Mouse (Mus musculus) midbrain, embryonic 11.5 days (tissue): Measurements from ENCODE around the gene Dennd5a. TPM values are rescaled to one million over a fixed set of nuclear protein-coding genes. Genes with fewer than 3 reads are reported as not detected.

Experiments
- ATAC-seq: fragments of 200-750 bp; cut with Nextera tagmentation; 2 replicates; pipeline ENCODE4 v1.8.0; 2017; ENCODE audit warnings: moderate TSS enrichment, moderate library complexity; ENCODE audit not compliant: low FRiP score
- DNase-seq: peaks from one replicate; pipeline ENCODE4 v3.0.0; 2015; ENCODE audit warnings: low spot score; ENCODE audit errors: missing footprints
- H3K27ac ChIP-seq: fragments of 300-500 bp; sonication (generic); 2 replicates; pipeline ENCODE4 v1.5.1; 2014; ENCODE audit warnings: low read depth, low read length
- H3K27me3 ChIP-seq: fragments of 300-500 bp; sonication (generic); 2 replicates; pipeline ENCODE4 v1.6.1; 2014; ENCODE audit warnings: mild to moderate bottlenecking, low read length, moderate library complexity, mixed read lengths; ENCODE audit not compliant: control insufficient read depth, insufficient read depth
- H3K36me3 ChIP-seq: fragments of 300-500 bp; sonication (generic); 2 replicates; pipeline ENCODE4 v1.6.1; 2014; ENCODE audit warnings: mild to moderate bottlenecking, low read length, moderate library complexity, mixed read lengths; ENCODE audit not compliant: control insufficient read depth, insufficient read depth
- H3K4me1 ChIP-seq: fragments of 300-500 bp; sonication (generic); 2 replicates; pipeline ENCODE4 v1.6.1; 2014; ENCODE audit warnings: low read length; ENCODE audit not compliant: control insufficient read depth, insufficient read depth
- H3K4me2 ChIP-seq: fragments of 300-500 bp; sonication (generic); 2 replicates; pipeline ENCODE4 v1.6.1; 2014; ENCODE audit warnings: mild to moderate bottlenecking, moderate library complexity
- H3K4me3 ChIP-seq: fragments of 300-500 bp; sonication (generic); 2 replicates; pipeline ENCODE4 v1.5.1; 2014; ENCODE audit warnings: low read depth, low read length
- H3K9ac ChIP-seq: fragments of 300-500 bp; sonication (generic); 2 replicates; pipeline ENCODE4 v1.6.1; 2014; ENCODE audit warnings: low read length
- H3K9me3 ChIP-seq: fragments of 300-500 bp; sonication (generic); 2 replicates; pipeline ENCODE4 v1.6.1; 2016; ENCODE audit warnings: low read length; ENCODE audit not compliant: control insufficient read depth
- WGBS: fragments of 180-500 bp; shearing (Covaris S2); extraction: QIAGEN DNeasy Blood & Tissue Kit; methylation state at CpG from one replicate; pipeline ENCODE4 v1.1.7; 2014; 5-methylcytosine and 5-hydroxymethylcytosine counted together
- polyA plus RNA-seq: library from polyadenylated mRNA; unstranded; fragments of >200 nt; fragmentation: Nextera tagmentation; extraction: Ambion mirVana; gene quantifications from 2 replicates; pipeline ENCODE4 v1.2.1, GENCODE M21; 2014

The Dennd5a gene
- polyA plus RNA-seq = 52.4 and 53.0 TPM in 2 replicates

DNA sequence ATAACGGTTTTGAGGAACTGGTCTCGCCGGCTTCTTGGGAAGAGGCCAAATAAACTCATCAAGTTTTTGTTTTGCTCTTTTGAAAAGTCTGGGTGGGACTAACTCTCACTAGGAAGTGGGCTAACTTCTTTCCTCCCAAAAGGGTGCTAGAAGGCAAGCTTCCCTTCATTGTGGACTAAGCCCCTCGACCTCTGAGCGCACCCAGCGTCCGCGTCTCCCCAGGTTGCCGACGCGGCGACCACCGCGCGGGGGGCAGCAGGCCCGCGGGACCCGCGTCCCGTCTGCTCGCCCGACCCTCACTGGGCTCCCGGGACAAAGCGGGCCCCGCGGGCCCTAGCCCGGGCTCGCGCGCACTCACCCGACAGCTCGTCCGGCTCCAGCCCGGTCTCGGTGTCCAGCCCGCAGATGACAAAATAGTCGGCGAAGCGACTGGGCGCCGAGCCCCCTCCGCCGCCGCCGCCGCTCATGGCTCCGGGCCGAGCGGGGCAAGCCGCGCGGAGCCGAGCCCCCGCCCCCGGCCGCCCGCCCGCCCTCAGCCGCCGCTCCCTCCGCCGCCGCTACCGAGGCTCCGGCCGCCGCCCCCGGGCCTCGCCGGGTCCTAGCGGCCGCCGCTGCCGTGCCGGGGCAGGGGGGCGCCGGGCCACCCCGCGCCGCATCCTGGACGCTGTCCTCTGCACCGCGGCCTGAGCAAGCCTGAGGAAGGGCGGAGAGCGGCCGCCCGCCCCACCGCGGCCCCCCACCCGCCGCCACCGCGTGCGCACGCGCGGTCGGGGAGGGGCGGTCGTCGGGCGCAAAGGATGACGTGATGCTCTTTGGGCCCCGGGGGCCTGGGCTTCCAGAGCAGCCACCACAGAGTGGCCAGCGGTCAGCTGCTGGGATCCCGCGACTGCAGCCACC is at the start of gene Dennd5a:
Dennd5a (minus strand) TSS at position 755 of the 897 bp plus-strand sequence.
- Histone ChIP-seq H3K36me3 (no peaks in the 10 kb centered on the region), H3K4me2 (peak within 1 kb of the TSS; percentile 82), H3K9ac (peak within 1 kb of the TSS; percentile 96), H3K27me3 (no peaks in the 10 kb centered on the region), H3K9me3 (no peaks in the 10 kb centered on the region; the same call in 1 of the 2 replicates), H3K4me1 (peaks cover 24% of the 10 kb centered on the region), H3K27ac (peak within 1 kb of the TSS; percentile 85), H3K4me3 (peak within 1 kb of the TSS; percentile 92)
- ATAC-seq = peak; percentile 97
- peak; percentile 98 for DNase-seq
- WGBS = under 1% methylated on average over 86 of the region's 107 CpGs

DNA sequence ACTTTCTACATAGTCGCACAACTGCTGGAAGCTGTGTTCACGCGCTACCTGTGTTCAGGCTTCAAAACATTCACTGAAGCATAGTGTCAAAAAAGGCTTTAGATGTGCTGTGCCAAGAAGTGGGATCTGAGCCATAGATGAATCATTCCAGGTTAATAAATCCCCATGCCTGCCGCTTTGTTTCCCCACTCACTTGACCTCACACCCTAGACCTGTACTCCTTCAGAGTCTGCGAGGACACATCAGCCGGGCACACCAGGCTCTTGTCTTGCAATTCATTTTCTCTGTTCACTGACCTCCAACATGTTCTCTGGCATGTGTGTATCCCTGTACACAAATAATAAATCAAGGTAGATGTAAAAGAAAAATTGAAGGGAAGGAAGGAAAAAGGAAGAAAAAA is 48.8 kb upstream of the Dennd5a start:
- H3K9ac ChIP-seq = no peak overlapping the region

DNA sequence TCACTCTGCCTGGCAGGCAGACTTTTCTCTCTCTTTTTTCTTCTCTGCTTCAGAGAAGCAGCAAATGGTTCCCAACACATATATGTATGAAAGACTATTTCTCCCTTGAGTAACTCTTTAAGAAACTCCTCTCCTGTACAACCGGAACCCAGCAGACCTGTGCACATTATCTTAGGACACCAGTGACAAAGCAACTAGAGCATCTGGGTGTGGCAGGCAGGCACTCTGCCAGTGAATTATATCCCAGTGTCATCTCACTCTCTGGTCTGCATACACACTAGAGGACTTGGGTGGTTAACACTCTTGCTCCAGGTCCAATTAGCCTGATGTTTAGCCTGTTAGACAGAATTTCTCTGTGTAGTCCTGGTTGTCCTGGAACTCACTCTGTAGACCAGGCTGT is 48.2 kb upstream of the Dennd5a start:
- no peaks in the 10 kb centered on the region for H3K36me3 ChIP-seq
- H3K4me1 ChIP-seq = no peaks in the 10 kb centered on the region
- DNase-seq (no peak), ATAC-seq (no peak)
- 93% methylated on average over 1 of the region's 1 CpGs for WGBS
- no peak overlapping the region for H3K27ac ChIP-seq
- H3K4me2 ChIP-seq = no peak overlapping the region
- no peak overlapping the region for H3K9ac ChIP-seq
- no peaks in the 10 kb centered on the region for H3K27me3 ChIP-seq
- H3K9me3 ChIP-seq = no peaks in the 10 kb centered on the region
- H3K4me3 ChIP-seq = no peak overlapping the region

More for the DNA sequence above, 48.8 kb upstream of the Dennd5a start:
- Histone ChIP-seq H3K9me3 (no peaks in the 10 kb centered on the region), H3K36me3 (no peaks in the 10 kb centered on the region), H3K4me3 (no peak overlapping the region), H3K4me2 (no peak overlapping the region), H3K27ac (no peak overlapping the region), H3K27me3 (no peaks in the 10 kb centered on the region), H3K4me1 (no peaks in the 10 kb centered on the region)
- DNase-seq = no peak
- no peak for ATAC-seq
- 93% methylated on average over 6 of the region's 6 CpGs for WGBS

DNA sequence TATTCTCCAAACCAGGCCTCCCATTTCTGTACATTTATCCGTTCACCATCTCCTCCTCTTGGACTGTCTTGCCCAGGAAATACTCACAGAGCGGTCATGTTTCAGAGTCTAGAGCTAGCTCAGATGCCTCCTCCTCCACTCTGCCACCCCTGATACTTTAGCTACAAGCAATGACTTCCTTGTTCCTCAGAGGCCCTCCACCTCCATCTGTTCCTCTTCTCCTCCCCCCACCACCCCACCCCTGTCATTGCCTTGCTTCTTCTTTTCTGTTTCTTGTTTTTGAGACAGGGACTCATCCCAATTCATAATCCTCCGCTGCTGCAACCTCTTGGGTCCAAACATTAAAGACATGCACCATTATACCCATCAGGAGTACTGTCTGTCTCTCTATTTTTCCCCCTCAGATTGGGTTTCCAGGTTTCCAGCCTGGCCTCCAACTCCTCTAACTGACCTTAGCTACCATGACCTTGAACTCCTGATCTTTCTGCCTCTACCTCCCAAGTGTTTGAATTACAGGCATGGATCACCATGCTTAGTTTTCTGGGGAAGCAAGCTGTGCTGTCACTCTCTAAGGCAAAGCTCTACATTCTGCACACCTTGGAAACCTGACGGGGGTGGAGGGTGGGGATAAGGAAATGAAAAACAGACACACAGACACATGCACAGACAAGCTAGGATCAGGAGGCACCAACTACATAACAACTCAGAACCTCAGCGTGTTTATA is 46.4 kb upstream of the Dennd5a start:
- DNase-seq (no peak), ATAC-seq (no peak)
- Histone ChIP-seq H3K4me2 (no peak overlapping the region), H3K27me3 (no peaks in the 10 kb centered on the region), H3K4me1 (peaks cover 3% of the 10 kb centered on the region; the same call in 1 of the 2 replicates), H3K27ac (no peak overlapping the region), H3K36me3 (no peaks in the 10 kb centered on the region), H3K9ac (no peak overlapping the region), H3K4me3 (no peak overlapping the region), H3K9me3 (no peaks in the 10 kb centered on the region)
- 72% methylated on average over 5 of the region's 5 CpGs for WGBS

GRCm38 (mm10) chr7:110005976-110006375 is 45.7 kb upstream of the Dennd5a start:
- H3K27ac ChIP-seq = no peak overlapping the region
- H3K4me1 ChIP-seq = peaks cover 3% of the 10 kb centered on the region; the same call in 1 of the 2 replicates
- no peaks in the 10 kb centered on the region for H3K9me3 ChIP-seq
- no peaks in the 10 kb centered on the region for H3K27me3 ChIP-seq
- DNase-seq = no peak
- H3K4me3 ChIP-seq = no peak overlapping the region
- H3K4me2 ChIP-seq = no peak overlapping the region
- no peak overlapping the region for H3K9ac ChIP-seq
- H3K36me3 ChIP-seq = no peaks in the 10 kb centered on the region
- ATAC-seq = no peak

- H3K4me1 ChIP-seq = peaks cover 3% of the 10 kb centered on the region; the same call in 1 of the 2 replicates
- H3K4me3 ChIP-seq = no peak overlapping the region
- H3K36me3 ChIP-seq = no peaks in the 10 kb centered on the region
- 18% methylated on average over 20 of the region's 20 CpGs for WGBS
- no peaks in the 10 kb centered on the region for H3K27me3 ChIP-seq
- ATAC-seq = 0 out of 2 replicates have a peak, but pooled peaks have one; percentile 30
- DNase-seq = no peak
- H3K4me2 ChIP-seq = peak overlapping the region; percentile 36
- H3K27ac ChIP-seq = no peak overlapping the region
- H3K9ac ChIP-seq = peak overlapping the region; percentile 46; the same call in 1 of the 2 replicates
- no peaks in the 10 kb centered on the region for H3K9me3 ChIP-seq
These were observed 42.7 kb upstream of the Dennd5a start for GRCm38 (mm10) chr7:110002968-110003367.

GRCm38 (mm10) chr7:110002092-110002491 is 41.8 kb upstream of the Dennd5a start:
- no peak overlapping the region for H3K27ac ChIP-seq
- H3K4me2 ChIP-seq = no peak overlapping the region
- no peaks in the 10 kb centered on the region for H3K9me3 ChIP-seq
- peaks cover 3% of the 10 kb centered on the region; the same call in 1 of the 2 replicates for H3K4me1 ChIP-seq
- no peak overlapping the region for H3K9ac ChIP-seq
- no peak overlapping the region for H3K4me3 ChIP-seq
- H3K27me3 ChIP-seq = no peaks in the 10 kb centered on the region
- DNase-seq (no peak), ATAC-seq (no peak)
- no peaks in the 10 kb centered on the region for H3K36me3 ChIP-seq

DNA sequence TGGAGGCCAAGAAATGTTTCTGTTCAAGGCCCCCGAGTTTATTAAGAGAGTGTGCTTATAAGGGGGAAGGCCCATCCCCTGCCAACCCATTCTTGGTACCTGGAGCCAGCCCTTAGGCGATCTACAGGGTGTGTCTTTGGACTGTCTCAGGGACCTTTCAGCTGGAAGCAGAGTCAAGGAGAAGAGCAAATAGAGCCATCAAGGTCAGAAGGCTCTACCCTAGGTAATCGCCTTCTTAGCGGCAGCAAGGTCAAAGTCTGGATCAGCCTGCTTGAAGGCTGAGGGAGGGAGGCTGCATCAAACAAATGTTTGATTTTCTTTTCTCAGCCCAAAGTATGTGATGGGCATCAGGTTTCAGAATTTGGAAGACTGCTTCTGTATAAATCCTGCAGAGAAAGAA is 38.1 kb upstream of the Dennd5a start:
- ATAC-seq (no peak), DNase-seq (no peak)
- Histone ChIP-seq H3K9me3 (no peaks in the 10 kb centered on the region), H3K4me2 (no peak overlapping the region), H3K4me1 (peaks cover 5% of the 10 kb centered on the region; the same call in 1 of the 2 replicates), H3K27ac (no peak overlapping the region), H3K36me3 (no peaks in the 10 kb centered on the region), H3K9ac (no peak overlapping the region), H3K27me3 (no peaks in the 10 kb centered on the region), H3K4me3 (no peak overlapping the region)
- WGBS = 90% methylated on average over 4 of the region's 4 CpGs
